ENCODE assay signal across 9 mouse cellular contexts in genomic region chr19:22930368-22930834, GRCm38 (mm10).
DNase-seq lines count a peak whose midpoint lies in the region; ATAC-seq and TF ChIP-seq lines count a peak whose summit lies in the region.
"Had no signal": no experiment of that assay in that cellular context is flagged by ENCODE, and none has a peak within 500 bp of the region (broad histone marks: within the 10 kb centered on the region; RNA-seq: fewer than 3 reads in every experiment).

No protein-coding gene starts in this region.

- no peaks in the 10 kb centered on the region for H3K36me3 ChIP-seq in heart, embryonic 12.5 days
- no peaks in the 10 kb centered on the region for H3K36me3 ChIP-seq in heart, embryonic 13.5 days
- H3K36me3 ChIP-seq: limb, embryonic 15.5 days had no signal

- no peak overlapping the region for H3K27ac ChIP-seq in heart, embryonic 12.5 days (ENCODE audit: poor library complexity, severe bottlenecking)
- peak overlapping the region; percentile 68 for H3K27ac ChIP-seq in cerebellum, adult 2 months (ENCODE audit: insufficient read depth, low read length)
- 0 out of 2 replicates have a peak overlapping the region, but pooled peaks have one; percentile 36 for H3K27ac ChIP-seq in heart, embryonic 13.5 days (replicated peaks)
- H3K27ac ChIP-seq: limb, embryonic 15.5 days had no signal

- ATAC-seq in heart, embryonic 12.5 days (ENCODE audit: insufficient number of reproducible peaks, low FRiP score), result no peak
- ATAC-seq in heart, embryonic 13.5 days (ENCODE audit: extremely low read depth, insufficient number of reproducible peaks, low FRiP score, low TSS enrichment), result no peak
- ATAC-seq in erythroid progenitor cell, adult 5-6 weeks (replicated peaks; ENCODE audit: low FRiP score, poor library complexity, severe bottlenecking), result no peak

- peaks cover 9% of the 10 kb centered on the region; the same call in 1 of the 2 replicates for H3K4me1 ChIP-seq in heart, embryonic 12.5 days (replicated peaks)
- peaks cover 12% of the 10 kb centered on the region for H3K4me1 ChIP-seq in cerebellum, adult 2 months (ENCODE audit: control insufficient read depth, insufficient read depth, low read length)
- H3K4me1 ChIP-seq in heart, embryonic 13.5 days, result peaks cover 16% of the 10 kb centered on the region
- H3K4me1 ChIP-seq in lung, adult 2 months (ENCODE audit: control insufficient read depth, insufficient read depth, low read length), result peaks cover 5% of the 10 kb centered on the region; the same call in 1 of the 2 replicates

- H3K9me3 ChIP-seq in heart, embryonic 12.5 days (replicated peaks), result no peaks in the 10 kb centered on the region
- no peaks in the 10 kb centered on the region for H3K9me3 ChIP-seq in heart, embryonic 13.5 days
- H3K9me3 ChIP-seq: limb, embryonic 15.5 days had no signal

- H3K27me3 ChIP-seq in heart, embryonic 12.5 days (replicated peaks), result no peaks in the 10 kb centered on the region
- H3K27me3 ChIP-seq in cerebellum, adult 2 months (ENCODE audit: control insufficient read depth, insufficient read depth, low read length), result no peaks in the 10 kb centered on the region
- no peaks in the 10 kb centered on the region for H3K27me3 ChIP-seq in heart, embryonic 13.5 days (replicated peaks)
- H3K27me3 ChIP-seq: limb, embryonic 15.5 days had no signal

- H3K4me3 ChIP-seq in heart, embryonic 12.5 days, result no peak overlapping the region
- no peak overlapping the region for H3K4me3 ChIP-seq in cerebellum, adult 2 months (replicated peaks; ENCODE audit: insufficient read depth, low read depth, low read length)
- H3K4me3 ChIP-seq in heart, embryonic 13.5 days, result no peak overlapping the region
- H3K4me3 ChIP-seq in lung, adult 2 months (replicated peaks; ENCODE audit: extremely low read depth, low read depth, low read length), result no peak overlapping the region
- H3K4me3 ChIP-seq: limb, embryonic 15.5 days had no signal

- TF ChIP-seq CTCF in cerebellum, adult 2 months (IDR thresholded peaks at IDR 0.05; ENCODE audit: borderline replicate concordance, insufficient read depth, low read depth, low read length), result no peak
- no peak for TF ChIP-seq CTCF in lung, adult 2 months (IDR thresholded peaks at IDR 0.05; ENCODE audit: insufficient read depth, low read length)

- DNase-seq in heart, adult 11 months, result peak; percentile 98
- DNase-seq in MN1 (ENCODE audit: low spot score), result peak; percentile 9
- peak; percentile 54 to 61 for DNase-seq in cerebellum, adult 2 months
- peak; percentile 28 for DNase-seq in lung, adult 2 months
- DNase-seq in urinary bladder, adult 2 months (ENCODE audit: low spot score), result no peak

- no peak overlapping the region for H3K9ac ChIP-seq in heart, embryonic 12.5 days
- no peak overlapping the region for H3K9ac ChIP-seq in heart, embryonic 13.5 days
- H3K9ac ChIP-seq: limb, embryonic 15.5 days had no signal

- WGBS in heart, embryonic 12.5 days, result 62% methylated on average over 7 of the region's 7 CpGs
- 28% methylated on average over 7 of the region's 7 CpGs for WGBS in cerebellum, adult 2 months
- 61% methylated on average over 7 of the region's 7 CpGs for WGBS in heart, embryonic 13.5 days
- WGBS in lung, adult 2 months, result 26% methylated on average over 7 of the region's 7 CpGs

- TF ChIP-seq POLR2A in cerebellum, adult 2 months (IDR thresholded peaks at IDR 0.05; ENCODE audit: borderline replicate concordance, insufficient read depth, low read length), result no peak
- TF ChIP-seq POLR2A in lung, adult 2 months (IDR thresholded peaks at IDR 0.05; ENCODE audit: borderline replicate concordance, extremely low read depth, low read depth, low read length), result no peak

- no peak overlapping the region for H3K4me2 ChIP-seq in heart, embryonic 12.5 days
- H3K4me2 ChIP-seq in heart, embryonic 13.5 days, result 0 out of 2 replicates have a peak overlapping the region, but pooled peaks have one; percentile 0
- H3K4me2 ChIP-seq: limb, embryonic 15.5 days had no signal
